Mouse (Mus musculus): ENCODE data around the gene Herpud2.
"Not testable (repeated sequence)": the region's sequence is repeated elsewhere in the genome, so short reads cannot be mapped to it uniquely, and the experiment has no call there.

Herpud2 gene

DNA sequence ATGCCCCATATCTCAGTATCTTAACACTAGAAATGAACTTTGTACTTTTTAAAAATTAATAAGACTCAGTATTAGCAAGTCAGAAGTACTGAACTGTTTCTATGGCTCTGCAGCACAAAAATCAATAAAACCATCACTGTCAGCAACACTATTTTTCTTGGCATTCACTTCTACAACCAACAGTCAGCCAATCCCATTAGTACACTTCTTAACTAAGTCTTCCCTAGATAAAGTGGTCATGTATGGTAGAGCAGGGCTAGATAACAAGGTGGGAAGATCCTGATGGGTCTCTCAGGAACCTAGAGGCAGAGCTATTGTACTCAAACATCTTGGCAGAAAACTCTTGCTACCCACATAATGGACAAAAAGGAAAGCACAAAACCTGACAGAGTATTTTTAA lies 7.7 kb downstream of the Herpud2 start:
- no peak for DNase-seq

DNA sequence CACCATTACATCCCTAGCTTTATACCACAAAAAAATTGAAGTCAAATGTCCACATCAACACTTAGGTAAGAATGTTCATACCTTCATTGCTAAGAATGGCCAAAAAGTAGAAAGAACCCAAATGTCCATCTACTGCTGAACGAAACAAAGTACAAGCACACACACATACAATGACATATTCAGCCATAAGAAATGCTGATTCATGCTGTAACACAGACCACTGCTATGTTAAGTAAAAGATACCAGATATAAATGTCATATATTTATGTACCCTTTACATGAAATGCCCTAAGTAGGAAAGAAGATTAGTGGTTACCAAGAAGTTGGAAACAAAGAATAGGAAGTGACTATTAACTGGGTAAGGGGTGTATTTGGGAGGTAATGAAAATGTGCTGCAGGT lies 8.6 kb downstream of the Herpud2 start:
- no peak for DNase-seq

GRCm38 (mm10) chr9:25142041-25142440 lies 9.6 kb downstream of the Herpud2 start:
- DNase-seq, result no peak

- DNase-seq, result peak; percentile 29 to 36
Measured at GRCm38 (mm10) chr9:25140330-25140729, 11.3 kb downstream of the Herpud2 start.

GRCm38 (mm10) chr9:25138900-25139299 lies 12.7 kb downstream of the Herpud2 start:
- DNase-seq, result no peak

DNA sequence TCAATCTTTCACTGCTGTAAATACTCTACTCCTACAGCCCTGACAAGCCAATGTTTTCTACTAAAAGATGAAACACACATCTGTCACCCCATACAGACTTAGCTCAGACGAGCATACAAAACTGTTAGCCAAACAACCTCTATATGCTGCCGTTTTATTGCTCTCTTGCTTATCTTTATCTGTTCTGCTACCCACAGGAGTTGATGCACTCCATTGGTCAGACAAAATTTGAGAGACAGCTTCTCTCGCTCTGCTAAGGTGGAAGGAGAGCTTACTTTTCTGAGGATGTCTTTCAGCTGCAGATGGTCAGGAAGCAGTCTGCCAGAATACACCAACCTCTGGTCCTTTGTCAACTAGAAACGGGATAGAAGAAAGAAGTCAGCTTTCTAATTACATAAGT lies 18.7 kb downstream of the Herpud2 start:
- no peak for DNase-seq

GRCm38 (mm10) chr9:25132253-25132652 lies 19.4 kb downstream of the Herpud2 start:
- no peak for DNase-seq

- no peak for DNase-seq
Measured at GRCm38 (mm10) chr9:25124048-25124447, 27.6 kb downstream of the Herpud2 start.

- not testable (repeated sequence) for DNase-seq
Measured at GRCm38 (mm10) chr9:25123590-25123989, 28.0 kb downstream of the Herpud2 start.

DNA sequence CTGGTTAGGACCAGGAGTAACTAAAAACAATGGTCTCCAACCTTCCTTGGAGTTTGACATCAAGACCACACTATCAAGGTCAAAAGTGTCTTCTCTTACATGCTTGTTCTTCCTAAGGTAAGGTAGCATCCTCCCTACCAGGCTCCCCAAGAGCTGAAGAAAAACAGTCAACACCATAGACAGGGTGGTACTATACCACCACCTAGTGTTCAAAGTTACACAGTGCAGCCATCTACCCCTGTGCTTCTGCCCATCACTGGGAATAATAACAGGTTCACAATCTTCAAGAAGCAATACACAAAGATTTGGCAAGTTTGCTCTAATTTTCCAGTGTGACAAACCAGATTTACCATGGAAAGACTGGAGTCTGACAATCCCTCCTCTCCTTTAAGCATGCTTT lies 47.0 kb downstream of the Herpud2 start:
- DNase-seq, result peak in 1 of 2 experiments; percentile 44

DNA sequence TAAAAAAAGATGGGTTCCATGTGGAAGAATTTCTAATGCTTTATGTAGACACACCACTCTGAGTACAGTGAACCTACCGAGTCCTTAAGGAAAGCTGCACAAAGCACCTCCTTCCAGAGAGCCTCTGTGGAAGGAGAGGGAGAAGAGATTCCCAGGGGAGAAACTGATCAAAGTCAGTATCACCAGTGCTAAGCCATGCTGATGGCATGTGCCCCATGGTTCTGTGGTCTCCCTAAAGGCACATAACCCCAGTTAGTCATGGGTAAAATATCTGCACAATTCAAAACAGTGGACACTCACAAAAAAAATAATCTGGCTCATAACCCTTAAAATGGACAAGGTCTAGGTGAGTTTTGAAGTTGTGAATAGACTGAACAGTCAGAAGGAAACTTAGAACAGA lies 48.7 kb downstream of the Herpud2 start:
- no peak for DNase-seq

- DNase-seq, result no peak
Measured at GRCm38 (mm10) chr9:25090853-25091252, 60.8 kb downstream of the Herpud2 start.

DNA sequence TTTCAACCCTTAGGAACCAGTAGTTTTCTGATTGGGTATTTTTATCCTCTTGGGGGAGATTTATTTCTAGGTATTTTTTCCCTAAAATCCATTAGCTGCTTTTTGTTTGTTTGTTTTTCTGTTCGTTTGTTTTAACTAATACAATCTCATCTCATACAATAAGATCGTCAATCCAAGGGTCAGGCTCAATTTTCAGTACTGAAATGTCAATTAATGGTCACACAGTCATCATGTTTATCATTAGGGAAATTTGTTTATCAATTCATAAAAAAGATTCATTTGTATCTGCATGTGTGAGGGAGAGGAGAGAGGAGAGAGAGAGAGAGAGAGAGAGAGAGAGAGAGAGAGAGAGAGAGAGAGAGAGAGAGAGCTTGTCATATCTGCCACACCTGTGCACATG lies 62.5 kb downstream of the Herpud2 start, which contains the start of gene Gm10181:
Gene Gm10181 (plus strand): TSS at position 301 of the 400 bp plus-strand sequence.
- DNase-seq, result no peak

- no peak for DNase-seq
Measured at GRCm38 (mm10) chr9:25076505-25076904, 75.1 kb downstream of the Herpud2 start.

GRCm38 (mm10) chr9:25075977-25076376 lies 75.6 kb downstream of the Herpud2 start:
- DNase-seq, result no peak

- no peak for DNase-seq
Measured at GRCm38 (mm10) chr9:25072666-25073065, 79.0 kb downstream of the Herpud2 start.

DNA sequence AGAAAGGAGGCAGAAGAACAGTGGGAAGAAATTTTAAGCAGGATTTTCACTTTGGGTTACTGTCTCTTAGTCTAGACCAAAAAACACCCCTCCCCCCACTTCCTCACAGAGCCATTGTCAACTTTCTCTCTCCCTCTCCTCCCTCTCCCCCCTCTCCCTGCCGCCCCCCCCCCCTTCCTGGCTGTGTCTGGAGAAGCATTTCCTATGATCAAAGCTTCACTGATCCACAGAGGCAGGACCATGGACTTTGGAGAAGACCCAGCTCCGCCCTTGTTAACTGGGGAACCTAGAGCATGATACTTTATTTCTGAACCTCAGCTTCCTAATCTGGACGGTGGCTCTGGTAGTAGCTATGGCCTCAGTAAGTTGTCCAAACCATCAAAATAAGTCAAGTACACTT lies 92.9 kb downstream of the Herpud2 start:
- no peak for DNase-seq
